Mouse (Mus musculus): ENCODE data around the gene Rtn4r. TPM values are rescaled to one million over a fixed set of nuclear protein-coding genes. Genes with fewer than 3 reads are reported as not detected.

Gene Rtn4r
- polyA plus RNA-seq, 1 experiment = 0.03 TPM

GRCm38 (mm10) chr16:18116467-18116866 lies 11.0 kb upstream of the Rtn4r start:
- no peak for TF ChIP-seq GATA1 (IDR thresholded peaks at IDR 0.05; ENCODE audit: low read length)

DNA sequence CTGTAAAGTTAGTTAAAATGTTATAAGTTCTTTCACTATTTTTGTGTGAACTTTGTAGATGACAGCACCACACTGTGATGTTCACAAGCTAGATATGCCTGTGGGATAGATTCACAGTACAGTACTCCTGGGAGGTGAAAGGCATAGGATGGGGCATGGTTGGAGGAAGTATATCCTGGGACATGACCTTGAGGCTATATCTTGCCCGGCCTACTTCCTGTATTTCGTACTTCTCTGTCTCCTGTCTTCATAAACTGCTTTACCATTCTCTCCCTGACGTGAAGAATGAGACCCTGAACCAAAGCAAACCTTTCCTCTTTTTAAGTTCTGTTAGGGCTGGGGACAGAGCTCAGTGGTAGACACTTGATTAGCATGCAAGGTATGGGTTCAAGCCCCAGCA lies 9.2 kb upstream of the Rtn4r start:
- no peak for TF ChIP-seq GATA1 (IDR thresholded peaks at IDR 0.05; ENCODE audit: low read length)

DNA sequence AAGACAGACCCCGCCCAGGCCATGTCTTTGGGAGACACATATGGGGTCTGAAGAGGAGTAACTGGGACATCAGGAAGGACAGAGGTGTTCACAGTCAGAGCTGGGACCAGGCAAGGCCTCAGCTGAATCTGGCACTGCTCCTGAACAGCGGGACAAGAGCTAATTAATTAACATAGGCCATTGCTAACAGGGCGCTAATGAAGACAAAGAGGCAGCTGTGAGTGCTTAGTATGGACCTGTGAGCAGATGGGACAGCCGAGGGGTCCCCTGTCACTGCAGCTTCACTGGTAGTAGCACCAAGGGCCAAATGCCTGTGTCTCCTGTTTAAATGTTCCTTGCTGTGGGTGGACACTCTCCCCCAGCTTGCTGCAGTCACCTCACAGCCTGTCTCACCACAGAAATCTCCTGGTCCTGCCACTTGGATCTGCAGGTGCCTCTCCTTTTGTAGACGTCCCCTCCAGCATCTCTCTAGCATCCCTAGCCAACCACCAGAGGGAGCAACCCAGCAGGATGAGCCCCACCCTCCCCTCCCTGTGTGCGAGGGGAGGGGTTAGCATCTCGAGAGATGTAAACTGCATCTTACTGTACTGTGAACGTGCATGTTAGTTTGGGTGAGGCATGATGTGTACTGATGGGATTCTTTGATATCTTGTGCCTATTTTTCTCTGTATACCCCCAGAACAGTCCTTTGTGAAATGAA lies 8.3 kb upstream of the Rtn4r start:
- TF ChIP-seq GATA1 (IDR thresholded peaks at IDR 0.05; ENCODE audit: low read length) = no peak

DNA sequence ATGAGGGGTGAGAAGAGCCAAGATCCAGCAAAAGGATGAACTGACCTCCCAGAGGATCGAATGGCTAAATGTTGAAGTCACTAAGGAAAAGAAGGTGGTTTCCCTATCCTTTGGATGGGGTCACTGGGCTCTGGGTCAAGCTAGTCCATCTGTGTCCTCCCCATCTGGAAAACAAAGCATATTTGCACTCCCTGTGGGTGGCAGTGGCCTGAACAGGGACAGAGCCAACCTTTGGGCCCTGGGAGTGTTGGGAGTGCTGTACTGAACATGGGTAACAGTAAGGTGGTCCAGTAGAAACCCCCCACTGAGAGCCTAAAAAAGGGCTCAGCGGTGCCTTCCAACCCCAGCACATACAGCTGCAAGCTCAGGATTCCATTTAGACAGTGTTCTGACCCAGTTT lies 4.7 kb upstream of the Rtn4r start:
- TF ChIP-seq GATA1 (IDR thresholded peaks at IDR 0.05; ENCODE audit: low read length) = no peak

GRCm38 (mm10) chr16:18123471-18123870 lies 4.0 kb upstream of the Rtn4r start:
- TF ChIP-seq GATA1 (IDR thresholded peaks at IDR 0.05; ENCODE audit: low read length) = no peak

DNA sequence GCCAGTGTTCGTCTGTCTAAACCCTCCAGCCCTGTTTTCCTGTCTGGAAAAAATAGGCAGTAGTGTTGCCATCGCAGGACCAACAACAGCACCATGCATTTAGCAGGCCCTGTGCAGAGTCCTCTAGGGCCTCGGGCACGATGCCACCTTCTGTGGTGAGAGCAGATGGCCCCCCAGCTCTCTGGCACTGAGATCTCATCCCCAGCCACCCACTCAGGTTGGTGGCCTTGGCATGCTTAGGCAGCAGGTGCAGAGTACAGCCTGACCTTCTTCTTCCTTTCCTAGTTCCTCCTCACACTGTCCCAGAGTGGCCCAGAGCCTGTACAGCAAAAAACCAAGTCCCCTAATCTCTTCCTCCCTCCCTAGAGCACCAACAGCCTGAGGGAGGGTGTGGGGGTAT lies 3.4 kb upstream of the Rtn4r start:
- no peak for TF ChIP-seq GATA1 (IDR thresholded peaks at IDR 0.05; ENCODE audit: low read length)

- no peak for TF ChIP-seq GATA1 (IDR thresholded peaks at IDR 0.05; ENCODE audit: low read length)
Measured at GRCm38 (mm10) chr16:18124626-18125025, 2.8 kb upstream of the Rtn4r start.

GRCm38 (mm10) chr16:18125131-18125530 lies 2.3 kb upstream of the Rtn4r start:
- TF ChIP-seq GATA1 (IDR thresholded peaks at IDR 0.05; ENCODE audit: low read length) = no peak

DNA sequence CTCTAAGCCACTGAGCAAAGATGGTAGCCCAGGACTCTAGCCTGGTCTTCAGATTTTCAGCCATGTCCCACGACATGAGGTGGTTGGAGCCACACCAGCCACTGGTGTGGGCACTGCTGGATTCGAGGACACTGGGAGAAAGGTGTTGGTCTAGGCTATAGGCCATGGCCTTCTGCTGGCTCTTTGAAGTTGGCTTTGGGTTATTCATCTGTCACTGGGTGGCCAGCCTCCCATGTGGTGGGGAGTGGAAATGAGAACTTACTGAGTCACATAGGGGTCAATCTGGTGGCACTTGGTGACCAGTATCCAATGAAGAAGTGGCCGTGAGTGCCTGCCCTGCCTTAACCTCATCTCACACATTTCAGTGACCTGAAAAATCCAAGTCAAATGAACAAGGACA lies 1.2 kb upstream of the Rtn4r start:
- no peak for TF ChIP-seq GATA1 (IDR thresholded peaks at IDR 0.05; ENCODE audit: low read length)

- no peak for TF ChIP-seq GATA1 (IDR thresholded peaks at IDR 0.05; ENCODE audit: low read length)
Measured at GRCm38 (mm10) chr16:18127871-18128563, 575 bp downstream of the Rtn4r start.

DNA sequence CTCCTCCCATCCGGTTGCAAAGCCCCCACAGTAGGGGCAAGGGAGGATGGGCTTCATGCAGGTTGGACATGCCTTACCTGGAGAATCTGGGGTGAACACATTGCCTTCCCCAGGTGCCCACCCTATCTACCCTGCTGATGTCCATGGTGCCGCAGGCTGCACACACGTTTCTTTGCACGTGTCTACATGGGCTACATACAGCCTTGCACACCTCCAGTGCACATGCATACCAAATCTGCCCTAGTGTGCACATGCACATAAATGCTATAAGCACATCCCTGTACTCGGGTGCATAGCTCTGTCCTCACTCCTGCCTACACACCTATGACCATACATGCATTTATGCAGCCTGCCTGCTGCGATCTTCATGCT lies 1.1 kb downstream of the Rtn4r start:
- no peak for TF ChIP-seq GATA1 (IDR thresholded peaks at IDR 0.05; ENCODE audit: low read length)

DNA sequence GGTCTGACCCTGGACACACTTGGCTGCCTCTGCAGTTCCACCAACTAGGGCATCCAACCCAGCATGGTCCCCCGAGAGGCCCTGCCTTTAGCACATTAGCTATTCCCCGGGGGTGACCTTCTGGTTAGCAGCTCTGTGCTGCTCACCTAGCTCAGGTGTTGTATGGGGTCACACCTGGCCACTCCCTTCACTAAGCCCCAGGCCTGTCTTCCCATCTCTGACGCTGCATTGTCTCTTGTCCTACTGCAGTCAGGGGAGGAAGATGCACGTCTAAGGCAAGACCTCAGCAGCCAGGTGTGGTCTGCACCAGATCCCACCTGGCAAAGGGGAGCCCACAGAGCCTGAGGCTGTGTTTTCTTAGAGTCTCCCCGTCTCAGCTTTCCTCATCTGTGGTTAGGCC lies 2.0 kb downstream of the Rtn4r start:
- no peak for TF ChIP-seq GATA1 (IDR thresholded peaks at IDR 0.05; ENCODE audit: low read length)

- no peak for TF ChIP-seq GATA1 (IDR thresholded peaks at IDR 0.05; ENCODE audit: low read length)
Measured at GRCm38 (mm10) chr16:18130288-18130687, 2.8 kb downstream of the Rtn4r start.

GRCm38 (mm10) chr16:18130705-18131104 lies 3.3 kb downstream of the Rtn4r start:
- TF ChIP-seq GATA1 (IDR thresholded peaks at IDR 0.05; ENCODE audit: low read length) = no peak

GRCm38 (mm10) chr16:18131245-18131939 lies 4.0 kb downstream of the Rtn4r start:
- no peak for TF ChIP-seq GATA1 (IDR thresholded peaks at IDR 0.05; ENCODE audit: low read length)

DNA sequence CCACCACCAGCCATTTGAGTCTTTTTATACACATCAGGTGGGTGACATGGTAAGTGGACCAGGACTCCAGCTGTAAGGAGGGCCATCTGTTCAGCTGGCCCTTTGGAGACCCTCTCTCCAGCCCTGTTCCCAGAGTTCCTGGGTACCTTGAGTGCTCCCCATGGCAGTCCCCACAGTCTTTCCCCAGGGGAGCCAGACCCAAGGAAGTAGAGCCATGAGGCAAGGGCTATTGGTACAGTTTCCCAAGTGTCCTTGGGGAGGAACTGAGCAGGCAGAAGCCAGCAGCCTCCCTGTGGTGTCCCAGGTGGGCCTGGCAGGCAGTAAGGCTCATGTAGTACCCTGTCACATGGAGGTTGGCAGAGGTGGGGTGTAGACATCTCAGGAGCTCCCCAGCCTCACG lies 4.6 kb downstream of the Rtn4r start:
- no peak for TF ChIP-seq GATA1 (IDR thresholded peaks at IDR 0.05; ENCODE audit: low read length)

DNA sequence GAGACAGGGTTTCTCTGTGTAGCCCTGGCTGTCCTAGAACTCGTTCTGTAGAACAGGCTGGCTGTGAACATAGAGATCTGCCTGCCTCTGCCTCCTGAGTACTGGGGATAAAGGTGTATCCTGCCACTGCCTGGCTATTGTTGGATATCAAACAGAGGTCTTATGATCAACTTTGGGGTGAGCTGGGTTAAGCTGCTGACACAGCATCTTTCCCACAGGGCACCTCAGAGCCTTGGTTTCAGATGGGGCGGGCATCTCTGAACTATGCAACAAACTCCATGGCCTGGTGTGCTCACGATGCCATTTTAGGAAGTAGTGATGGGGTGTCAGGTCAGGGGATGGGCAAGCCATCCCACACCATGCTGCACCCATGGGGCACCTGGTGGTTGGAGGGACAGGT lies 5.1 kb downstream of the Rtn4r start:
- no peak for TF ChIP-seq GATA1 (IDR thresholded peaks at IDR 0.05; ENCODE audit: low read length)

All from G1E-ER4 (cell line).